Mouse (Mus musculus) thymus, postnatal 25 days (tissue): ENCODE measurements around the gene Abtb2.
"Not testable (repeated sequence)": the region's sequence is repeated elsewhere in the genome, so short reads cannot be mapped to it uniquely, and the experiment has no call there.

Experiments used
- DNase-seq: peaks from one replicate; pipeline ENCODE4 v3.0.0; 2022

Abtb2 gene

GRCm38 (mm10) chr2:103565732-103566422 lies at the start of gene Abtb2:
Gene Abtb2 (plus strand): TSS chr2:103566310.
- peak; percentile 95 for DNase-seq

- DNase-seq: no peak
These were observed 49.6 kb upstream of the Abtb2 start for GRCm38 (mm10) chr2:103516472-103516871.

GRCm38 (mm10) chr2:103525596-103525995 lies 40.5 kb upstream of the Abtb2 start:
- DNase-seq: no peak

- peak; percentile 81 for DNase-seq
These were observed 19.0 kb upstream of the Abtb2 start for GRCm38 (mm10) chr2:103547132-103547531.

GRCm38 (mm10) chr2:103550301-103550700 lies 15.8 kb upstream of the Abtb2 start:
- DNase-seq: not testable (repeated sequence)

GRCm38 (mm10) chr2:103554041-103554440 lies 12.1 kb upstream of the Abtb2 start:
- DNase-seq: no peak

GRCm38 (mm10) chr2:103556125-103556877 lies 9.8 kb upstream of the Abtb2 start:
- peak; percentile 42 for DNase-seq

GRCm38 (mm10) chr2:103560955-103561354 lies 5.2 kb upstream of the Abtb2 start:
- DNase-seq: no peak

GRCm38 (mm10) chr2:103564427-103565023 lies 1.6 kb upstream of the Abtb2 start:
- no peak for DNase-seq

- DNase-seq: peak; percentile 67
These were observed 929 bp upstream of the Abtb2 start for GRCm38 (mm10) chr2:103565171-103565591.

- no peak for DNase-seq
These were observed 258 bp downstream of the Abtb2 start for GRCm38 (mm10) chr2:103566423-103566712.

GRCm38 (mm10) chr2:103566713-103567521 lies 807 bp downstream of the Abtb2 start:
- DNase-seq: peak; percentile 66

GRCm38 (mm10) chr2:103568161-103568560 lies 2.1 kb downstream of the Abtb2 start:
- peak; percentile 52 for DNase-seq

GRCm38 (mm10) chr2:103569716-103570115 lies 3.6 kb downstream of the Abtb2 start:
- no peak for DNase-seq

- no peak for DNase-seq
These were observed 6.2 kb downstream of the Abtb2 start for GRCm38 (mm10) chr2:103572354-103572753.

GRCm38 (mm10) chr2:103576371-103576770 lies 10.3 kb downstream of the Abtb2 start:
- no peak for DNase-seq

GRCm38 (mm10) chr2:103577752-103578662 lies 11.9 kb downstream of the Abtb2 start:
- DNase-seq: no peak

GRCm38 (mm10) chr2:103578663-103579213 lies 12.6 kb downstream of the Abtb2 start:
- no peak for DNase-seq

- no peak for DNase-seq
These were observed 14.6 kb downstream of the Abtb2 start for GRCm38 (mm10) chr2:103580756-103581155.

- no peak for DNase-seq
These were observed 15.3 kb downstream of the Abtb2 start for GRCm38 (mm10) chr2:103581369-103581897.

- DNase-seq: no peak
These were observed 17.2 kb downstream of the Abtb2 start for GRCm38 (mm10) chr2:103583316-103583715.
